Mouse (Mus musculus) brain, embryonic 18.5 days (tissue): ENCODE measurements around the gene Plcxd3.
"Not testable (repeated sequence)": the region's sequence is repeated elsewhere in the genome, so short reads cannot be mapped to it uniquely, and the experiment has no call there.

ENCODE experiments used
- DNase-seq: peaks from one replicate; pipeline ENCODE4 v3.0.0-alpha.2; 2012; ENCODE audit warnings: low read depth, low spot score

Plcxd3 gene

GRCm38 (mm10) chr15:4559121-4559520, 183.8 kb downstream of the Plcxd3 start:
- DNase-seq: no peak

- no peak for DNase-seq
These were observed 186.2 kb downstream of the Plcxd3 start for GRCm38 (mm10) chr15:4561431-4561970.

DNA sequence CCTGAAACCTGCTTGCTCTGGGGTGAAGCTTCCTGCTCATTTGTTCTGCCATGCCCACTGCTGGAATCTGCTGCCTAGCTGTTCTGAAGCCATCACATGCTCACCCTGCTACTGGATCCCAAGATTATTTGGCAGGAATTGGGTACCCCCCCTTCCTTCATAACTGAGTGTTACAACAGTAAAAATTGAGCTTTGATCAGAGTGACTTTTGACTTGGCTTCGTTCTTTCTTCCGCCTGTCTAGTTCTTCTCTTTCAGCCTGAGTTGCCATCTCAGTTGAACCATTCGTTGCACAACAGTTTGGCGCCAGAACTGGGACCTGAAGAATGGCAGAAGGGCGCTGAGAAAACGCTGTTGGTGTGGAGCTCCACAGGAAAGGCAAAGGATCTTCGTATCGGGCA, 220.2 kb downstream of the Plcxd3 start:
- not testable (repeated sequence) for DNase-seq

DNA sequence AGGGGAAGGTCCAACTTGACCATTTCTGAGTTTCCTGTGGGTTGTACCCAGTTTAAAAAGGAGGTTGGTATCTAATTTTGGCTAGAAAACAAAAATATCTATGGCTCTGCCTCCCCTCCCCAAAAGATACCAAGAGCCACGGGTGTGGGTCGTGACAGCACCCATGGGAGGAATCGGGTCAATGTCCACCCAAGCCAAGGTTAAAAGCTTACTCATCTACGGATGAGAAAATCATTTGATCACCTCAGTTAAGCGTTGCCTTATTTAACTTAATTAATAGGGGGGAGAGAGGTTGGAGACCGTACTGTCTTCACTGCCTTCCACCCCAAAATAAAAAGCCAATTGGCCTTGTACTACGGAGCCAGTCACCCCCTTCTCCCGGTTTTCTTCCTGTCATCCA, 223.4 kb downstream of the Plcxd3 start:
- not testable (repeated sequence) for DNase-seq

DNA sequence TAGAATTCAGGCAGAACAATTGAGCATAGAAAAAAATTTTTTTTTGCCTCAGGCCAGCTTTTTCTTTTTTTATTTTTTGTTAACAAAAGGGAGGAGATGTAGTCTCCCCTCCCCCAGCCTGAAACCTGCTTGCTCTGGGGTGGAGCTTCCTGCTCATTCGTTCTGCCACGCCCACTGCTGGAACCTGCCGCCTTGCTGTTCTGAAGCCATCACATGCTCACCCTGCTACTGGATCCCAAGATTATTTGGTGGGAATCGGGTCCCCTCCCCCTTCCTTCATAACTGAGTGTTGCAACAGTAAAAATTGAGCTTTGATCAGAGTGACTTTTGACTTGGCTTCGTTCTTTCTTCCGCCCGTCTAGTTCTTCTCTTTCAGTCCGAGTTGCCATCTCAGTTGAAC, 224.0 kb downstream of the Plcxd3 start:
- not testable (repeated sequence) for DNase-seq

DNA sequence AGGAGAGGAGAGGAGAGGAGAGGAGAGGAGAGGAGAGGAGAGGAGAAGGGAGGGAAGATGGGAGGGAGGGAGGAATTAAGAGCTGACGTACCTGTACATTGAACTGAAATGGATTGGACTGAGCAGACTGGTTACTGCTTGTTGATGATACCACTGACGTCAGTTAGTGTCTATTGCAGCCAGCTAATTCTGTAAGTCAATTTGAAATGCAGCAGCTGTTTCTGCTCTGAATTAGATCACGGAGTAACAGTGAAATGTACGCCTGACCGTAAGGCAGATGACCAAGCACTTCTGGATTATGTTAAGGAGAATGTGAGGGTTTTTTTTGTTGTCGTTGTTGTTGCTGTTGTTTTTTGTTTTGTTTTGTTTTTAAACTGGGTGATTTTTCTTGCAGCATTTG, 230.3 kb downstream of the Plcxd3 start:
- no peak for DNase-seq
